Mouse (Mus musculus): ENCODE measurements around the gene Gm14862. TPM values are rescaled to one million over a fixed set of nuclear protein-coding genes. Genes with fewer than 3 reads are reported as not detected.

Gm14862 gene
- total RNA-seq, 1 experiment from 2014 or later: not detected

- ATAC-seq (ENCODE audit: extremely low read depth, insufficient number of reproducible peaks, low FRiP score, poor library complexity, severe bottlenecking): no peak
Measured at GRCm38 (mm10) chrX:9240737-9241591, 15.7 kb downstream of the Gm14862 start.

DNA sequence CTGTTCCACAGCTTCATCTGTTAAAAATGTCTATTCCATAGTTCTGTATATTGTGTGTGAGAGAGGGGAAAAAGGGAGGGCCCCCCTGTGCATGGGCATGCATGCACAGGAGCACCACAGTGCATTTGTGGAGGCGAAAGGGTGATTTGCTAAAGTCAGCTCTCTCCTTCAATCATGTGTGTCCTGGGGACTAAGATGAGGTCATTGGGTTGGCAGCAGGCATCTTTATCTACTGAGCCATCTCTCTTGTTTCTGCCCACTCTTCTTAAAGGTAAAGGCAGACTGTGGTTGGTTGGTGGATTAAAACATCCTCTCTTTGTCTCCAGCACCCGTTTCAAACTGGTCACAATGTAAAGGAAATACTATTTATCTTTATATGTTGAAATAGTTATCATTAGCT, 29.6 kb downstream of the Gm14862 start:
- no peak for ATAC-seq (ENCODE audit: extremely low read depth, insufficient number of reproducible peaks, low FRiP score, poor library complexity, severe bottlenecking)

DNA sequence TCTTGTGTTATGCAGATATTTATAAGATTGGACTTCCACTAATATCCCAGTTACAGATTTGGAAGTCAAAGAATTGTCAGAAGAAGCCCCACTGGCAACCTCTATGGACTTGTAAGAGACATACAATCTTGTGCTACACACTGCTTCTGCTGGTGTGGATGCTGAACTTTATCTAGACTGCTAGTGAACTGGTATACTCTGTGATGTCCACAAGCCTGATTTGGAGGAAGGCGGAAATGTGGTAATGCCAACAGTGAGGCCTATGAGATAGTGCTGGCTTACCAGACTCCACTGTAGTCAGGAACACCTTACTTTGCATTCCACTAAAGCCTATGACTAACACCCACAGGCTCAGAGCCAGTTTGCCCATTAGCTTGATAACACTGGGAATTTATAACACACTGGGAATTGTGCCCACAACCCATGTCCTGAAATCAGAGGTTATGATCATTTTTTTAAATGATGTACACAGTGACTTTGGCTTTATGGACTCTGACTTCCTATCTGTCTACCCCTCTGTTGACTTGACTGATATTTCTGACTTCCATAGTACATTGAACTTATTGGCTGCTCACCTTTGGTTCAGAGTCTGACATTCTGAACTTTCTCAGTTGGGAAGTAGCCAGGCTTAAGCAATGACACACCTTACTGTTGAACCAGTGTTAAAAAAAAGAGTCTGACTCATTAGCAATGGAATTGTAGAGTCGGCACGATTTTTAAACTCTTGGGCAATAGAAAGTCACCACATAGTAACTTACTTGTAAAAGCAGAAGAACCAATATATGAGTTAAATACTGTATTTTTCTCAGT, 34.1 kb downstream of the Gm14862 start:
- ATAC-seq (ENCODE audit: extremely low read depth, insufficient number of reproducible peaks, low FRiP score, poor library complexity, severe bottlenecking): no peak

DNA sequence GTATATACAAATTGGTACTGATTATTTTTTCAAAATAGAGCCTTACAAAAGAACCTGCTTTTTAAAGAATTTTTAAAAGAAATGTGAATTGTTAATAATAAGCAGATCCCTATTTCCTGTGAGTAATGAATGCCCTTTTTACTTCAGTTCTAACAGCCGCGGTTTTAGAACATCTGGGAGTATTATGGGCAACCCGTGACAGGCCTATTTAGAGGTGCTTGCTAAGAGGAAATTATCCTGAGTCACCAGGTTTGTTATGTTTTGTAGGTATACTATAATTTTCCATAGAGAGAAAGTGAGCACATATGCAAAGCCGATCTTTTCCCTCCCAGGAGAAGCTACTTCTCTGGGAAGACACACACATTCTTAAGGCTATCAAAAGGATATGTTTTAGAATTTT, 35.0 kb downstream of the Gm14862 start:
- no peak for ATAC-seq (ENCODE audit: extremely low read depth, insufficient number of reproducible peaks, low FRiP score, poor library complexity, severe bottlenecking)

DNA sequence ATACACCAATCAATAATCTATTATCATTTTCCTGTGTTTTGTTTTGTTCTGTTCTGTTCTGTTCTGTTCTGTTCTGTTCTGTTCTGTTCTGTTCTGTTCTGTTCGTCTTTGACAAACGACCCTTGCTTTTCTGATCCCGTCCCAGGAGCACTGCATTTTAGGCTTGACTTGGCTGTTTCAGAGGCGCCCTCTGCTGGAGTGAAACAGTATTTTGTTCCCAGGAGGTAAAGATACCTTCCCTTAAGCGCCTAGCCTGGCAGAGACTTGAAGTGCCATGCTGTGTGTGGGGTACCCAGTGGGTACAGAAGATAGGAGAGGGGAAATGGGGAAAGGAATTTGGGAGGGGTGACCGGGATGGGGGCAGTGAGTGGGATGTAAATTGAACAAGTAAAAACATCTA, 35.5 kb downstream of the Gm14862 start:
- peak; percentile 41; the same call in 1 of the 2 replicates for ATAC-seq (ENCODE audit: extremely low read depth, insufficient number of reproducible peaks, low FRiP score, poor library complexity, severe bottlenecking)

DNA sequence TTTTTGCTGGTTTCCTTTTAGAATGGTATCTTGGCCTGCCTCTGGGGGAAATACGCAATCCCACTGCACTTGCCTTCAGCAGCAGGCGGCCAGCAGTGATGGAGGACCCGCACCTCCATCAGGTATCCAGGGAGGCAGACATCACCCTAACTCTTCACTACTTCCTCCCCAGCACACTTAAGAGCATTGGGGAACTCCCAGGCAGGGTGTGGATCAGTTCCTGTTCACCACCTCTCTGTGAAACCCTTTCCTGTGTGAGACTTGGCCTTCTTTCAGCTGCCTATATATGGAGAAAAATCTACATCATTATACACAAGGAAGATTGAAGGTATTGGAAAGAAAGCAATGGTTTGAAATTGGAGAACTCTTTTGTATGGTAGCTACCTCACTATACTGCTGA, 37.1 kb downstream of the Gm14862 start:
- ATAC-seq (ENCODE audit: extremely low read depth, insufficient number of reproducible peaks, low FRiP score, poor library complexity, severe bottlenecking): peak; percentile 94

- ATAC-seq (ENCODE audit: extremely low read depth, insufficient number of reproducible peaks, low FRiP score, poor library complexity, severe bottlenecking): no peak
Measured at GRCm38 (mm10) chrX:9216244-9216643, 40.5 kb downstream of the Gm14862 start.

GRCm38 (mm10) chrX:9205121-9205520, 51.6 kb downstream of the Gm14862 start:
- no peak for ATAC-seq (ENCODE audit: extremely low read depth, insufficient number of reproducible peaks, low FRiP score, poor library complexity, severe bottlenecking)

GRCm38 (mm10) chrX:9202781-9203405, 53.8 kb downstream of the Gm14862 start:
- ATAC-seq (ENCODE audit: extremely low read depth, insufficient number of reproducible peaks, low FRiP score, poor library complexity, severe bottlenecking): no peak

GRCm38 (mm10) chrX:9201954-9202353, 54.7 kb downstream of the Gm14862 start:
- no peak for ATAC-seq (ENCODE audit: extremely low read depth, insufficient number of reproducible peaks, low FRiP score, poor library complexity, severe bottlenecking)

Other genes with a start within 250 kb of the Gm14862 start
- gene Fthl17e, start 223.4 kb downstream of the Gm14862 start, total RNA-seq (2017): not detected in 2 replicates
- not detected in 2 replicates for gene Fthl17f, start 193.9 kb downstream of the Gm14862 start, total RNA-seq (2017)
- gene 4930402K13Rik, start 152.3 kb downstream of the Gm14862 start, total RNA-seq (2017): not detected in 2 replicates
- gene Lancl3, start 57.0 kb downstream of the Gm14862 start, total RNA-seq (2017): 0.37 and 0.93 TPM in 2 replicates
- gene Xk, start 15.9 kb upstream of the Gm14862 start, total RNA-seq (2017): 2.3 and 3.7 TPM in 2 replicates
- 1.4 TPM in 1 of 2 replicates, not detected in the other for gene H2al1m, start 26.9 kb upstream of the Gm14862 start, total RNA-seq (2017)
- not detected in 2 replicates for gene H2al1k, start 93.7 kb upstream of the Gm14862 start, total RNA-seq (2017)
- 161 and 162 TPM in 2 replicates for gene Cybb, start 230.9 kb upstream of the Gm14862 start, total RNA-seq (2017)

Data from neutrophil, adult 5-6 weeks (primary cell).